Mouse (Mus musculus) liver, postnatal 0 days (tissue): ENCODE results near the gene Fut11. TPM values are rescaled to one million over a fixed set of nuclear protein-coding genes. Genes with fewer than 3 reads are reported as not detected.
A peak's percentile ranks its signal among the peaks of the same experiment; 100 is the strongest.
"Not testable (repeated sequence)": the region's sequence is repeated elsewhere in the genome, so short reads cannot be mapped to it uniquely, and the experiment has no call there.

ENCODE experiments used
- ATAC-seq: fragments of 200-750 bp; cut with Nextera tagmentation; 2 replicates; pipeline ENCODE4 v1.8.0; 2017; ENCODE audit warnings: mild to moderate bottlenecking, moderate library complexity
- DNase-seq: peaks from one replicate; pipeline ENCODE4 v3.0.0-alpha.2; 2016
- H3K27ac ChIP-seq: fragments of 300-500 bp; sonication (generic); 2 replicates; pipeline ENCODE4 v1.5.1; 2014; ENCODE audit warnings: antibody characterized with exemption, moderate library complexity, mild to moderate bottlenecking, low read depth
- H3K27me3 ChIP-seq: fragments of 300-500 bp; sonication (generic); 2 replicates; pipeline ENCODE4 v1.6.1; 2014; ENCODE audit warnings: low read length, control low read depth, mixed read lengths; ENCODE audit not compliant: insufficient read depth
- H3K36me3 ChIP-seq: fragments of 300-500 bp; sonication (generic); replicated peaks from 2 replicates; pipeline ENCODE4 v1.6.1; 2014; ENCODE audit warnings: mild to moderate bottlenecking, control low read depth, low read length, moderate library complexity, mixed read lengths; ENCODE audit not compliant: insufficient read depth
- H3K4me1 ChIP-seq: fragments of 300-500 bp; sonication (generic); 2 replicates; pipeline ENCODE4 v1.6.1; 2014; ENCODE audit warnings: antibody characterized with exemption, mild to moderate bottlenecking, control low read depth; ENCODE audit not compliant: insufficient read depth
- H3K4me2 ChIP-seq: fragments of 300-500 bp; sonication (generic); 2 replicates; pipeline ENCODE4 v1.6.1; 2014; ENCODE audit warnings: low read depth, mild to moderate bottlenecking, low read length, moderate library complexity, mixed read lengths
- H3K4me3 ChIP-seq: fragments of 300-500 bp; sonication (generic); 2 replicates; pipeline ENCODE4 v1.5.1; 2014; ENCODE audit warnings: low read depth, low read length
- H3K9ac ChIP-seq: fragments of 300-500 bp; sonication (generic); replicated peaks from 2 replicates; pipeline ENCODE4 v1.6.1; 2014; ENCODE audit warnings: mild to moderate bottlenecking, moderate library complexity
- H3K9me3 ChIP-seq: fragments of 300-500 bp; sonication (generic); 2 replicates; pipeline ENCODE4 v1.6.1; 2016; ENCODE audit warnings: mild to moderate bottlenecking, control low read depth, low read length, mixed read lengths
- CTCF ChIP-seq: sonication (generic); IDR thresholded peaks from 2 replicates; pipeline ENCODE4 v1.5.1; 2016; ENCODE audit warnings: antibody characterized with exemption, low read depth
- EP300 ChIP-seq: IDR thresholded peaks from 2 replicates; pipeline ENCODE4 v1.6.1; 2016; ENCODE audit warnings: antibody characterized with exemption, low read depth, mild to moderate bottlenecking
- WGBS: fragments of 180-500 bp; shearing (Covaris S2); extraction: QIAGEN DNeasy Blood & Tissue Kit; methylation state at CpG from one replicate; pipeline ENCODE4 v1.1.7; 2014; ENCODE audit not compliant: insufficient replicate concordance; 5-methylcytosine and 5-hydroxymethylcytosine counted together
- polyA plus RNA-seq: library from polyadenylated mRNA; unstranded; fragments of >200 nt; fragmentation: Nextera tagmentation; extraction: Ambion mirVana; gene quantifications from 2 replicates; pipeline ENCODE4 v1.2.1, GENCODE M21; 2015

Gene Fut11
- polyA plus RNA-seq, 1 experiment from 2014 or later: 5.1 TPM

DNA sequence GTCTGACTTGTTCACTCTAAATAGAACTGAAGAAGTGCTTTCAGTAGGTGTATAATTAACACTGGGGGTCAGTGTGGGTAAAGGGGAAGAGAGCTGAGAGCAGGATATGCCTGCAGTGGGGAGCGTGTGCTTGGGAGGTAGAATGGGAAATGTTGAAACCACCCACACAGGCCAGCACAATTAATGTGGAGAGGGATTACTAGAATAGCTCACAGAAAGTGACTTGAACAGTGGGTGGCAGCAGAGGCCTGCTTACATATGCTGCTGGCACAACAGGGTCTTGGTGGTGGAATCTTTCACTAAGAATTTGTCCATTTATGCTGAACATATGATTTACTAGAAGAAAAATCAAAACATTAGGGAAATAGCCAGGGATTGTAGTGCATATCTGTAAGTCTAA is 2.2 kb downstream of the Fut11 start:
- Histone ChIP-seq H3K9me3 (no peaks in the 10 kb centered on the region), H3K4me3 (no peak overlapping the region), H3K4me1 (peaks cover 38% of the 10 kb centered on the region), H3K27me3 (no peaks in the 10 kb centered on the region), H3K36me3 (peaks cover 29% of the 10 kb centered on the region), H3K27ac (0 out of 2 replicates have a peak overlapping the region, but pooled peaks have one; percentile 0), H3K4me2 (peak overlapping the region; percentile 93), H3K9ac (peak overlapping the region; percentile 8; the same call in 1 of the 2 replicates)
- DNase-seq (peak; percentile 56), ATAC-seq (no peak)
- 19% methylated on average over 1 of the region's 1 CpGs for WGBS
- no peak for TF ChIP-seq EP300
- peak; percentile 69 for TF ChIP-seq CTCF

DNA sequence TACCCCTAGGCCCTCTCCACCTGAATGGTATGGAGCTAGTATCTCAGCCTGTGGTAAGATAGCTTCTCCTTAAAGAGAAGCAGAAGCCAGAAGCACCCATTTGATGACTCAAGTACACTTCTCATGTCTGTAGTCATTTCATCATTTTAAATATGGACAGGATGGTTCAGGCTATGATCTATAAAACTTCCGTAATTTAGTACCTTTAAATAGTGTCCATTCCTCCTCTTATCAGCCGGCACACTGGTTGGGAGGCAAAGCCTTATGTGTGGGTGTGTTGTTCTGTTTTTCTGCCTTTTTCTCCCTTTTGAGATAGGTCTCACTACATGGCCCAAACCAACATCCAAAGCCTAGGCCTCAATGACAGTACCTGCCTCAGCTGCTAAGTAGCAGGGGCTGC is 3.7 kb downstream of the Fut11 start:
- TF ChIP-seq EP300 (no peak), CTCF (no peak)
- H3K27ac ChIP-seq: no peak overlapping the region
- peaks cover 15% of the 10 kb centered on the region for H3K36me3 ChIP-seq
- DNase-seq: no peak
- no peak overlapping the region for H3K9ac ChIP-seq
- H3K9me3 ChIP-seq: no peaks in the 10 kb centered on the region
- H3K27me3 ChIP-seq: no peaks in the 10 kb centered on the region
- ATAC-seq: no peak
- H3K4me2 ChIP-seq: no peak overlapping the region
- no peak overlapping the region for H3K4me3 ChIP-seq
- peaks cover 39% of the 10 kb centered on the region for H3K4me1 ChIP-seq
- WGBS: 51% methylated on average over 2 of the region's 2 CpGs

DNA sequence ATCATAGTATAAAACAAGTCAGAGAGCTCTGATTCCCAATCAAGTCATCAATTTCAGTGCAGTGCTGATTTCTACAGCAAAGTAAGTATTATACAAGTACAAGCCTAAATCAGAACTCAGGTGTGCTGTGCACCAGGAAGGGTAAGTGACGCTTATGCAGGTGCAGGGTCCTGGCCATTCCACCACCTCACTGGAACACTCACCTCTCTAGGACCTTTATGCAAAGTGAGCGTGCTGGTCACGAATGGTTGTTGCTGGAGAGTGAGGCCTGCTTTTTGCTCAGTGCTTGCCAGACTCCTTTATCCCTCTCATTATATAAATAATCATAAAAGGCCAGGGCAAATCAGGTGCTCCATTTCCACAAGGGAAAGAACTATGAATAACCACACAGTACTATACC is 5.6 kb downstream of the Fut11 start:
- Histone ChIP-seq H3K4me2 (no peak overlapping the region), H3K36me3 (peaks cover 11% of the 10 kb centered on the region; the same call in 1 of the 2 replicates), H3K4me1 (peaks cover 33% of the 10 kb centered on the region), H3K4me3 (no peak overlapping the region), H3K9ac (no peak overlapping the region), H3K9me3 (no peaks in the 10 kb centered on the region), H3K27ac (no peak overlapping the region), H3K27me3 (no peaks in the 10 kb centered on the region)
- DNase-seq (no peak), ATAC-seq (no peak)
- WGBS: 84% methylated on average over 3 of the region's 3 CpGs
- TF ChIP-seq CTCF (no peak), EP300 (no peak)

DNA sequence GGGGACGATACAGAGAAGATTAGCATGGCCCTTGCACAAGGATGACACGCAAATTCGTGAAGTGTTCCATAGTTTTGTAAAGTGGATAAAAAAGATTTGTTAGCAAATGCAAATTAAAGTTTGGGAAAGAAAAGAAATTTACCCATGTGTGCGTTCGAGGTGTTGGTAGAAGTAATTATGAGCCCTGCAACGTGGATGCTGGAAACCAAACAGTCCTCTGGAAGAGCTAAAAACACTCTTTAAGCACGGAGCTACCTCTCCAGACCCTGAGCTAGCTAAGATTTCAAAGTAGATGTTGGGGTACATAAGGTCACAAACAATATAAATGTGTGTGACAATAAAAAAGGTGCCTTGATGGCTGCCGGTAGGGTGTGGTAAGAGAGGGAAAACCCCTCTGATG is 6.8 kb downstream of the Fut11 start:
- TF ChIP-seq CTCF: no peak
- TF ChIP-seq EP300: no peak
- peak overlapping the region; percentile 73 for H3K4me2 ChIP-seq
- peak overlapping the region; percentile 77; the same call in 1 of the 2 replicates for H3K9ac ChIP-seq
- H3K27ac ChIP-seq: peak overlapping the region; percentile 31; the same call in 1 of the 2 replicates
- DNase-seq (no peak), ATAC-seq (no peak)
- no peaks in the 10 kb centered on the region for H3K9me3 ChIP-seq
- H3K27me3 ChIP-seq: no peaks in the 10 kb centered on the region
- peaks cover 11% of the 10 kb centered on the region; the same call in 1 of the 2 replicates for H3K36me3 ChIP-seq
- H3K4me3 ChIP-seq: peak overlapping the region; percentile 83; the same call in 1 of the 2 replicates
- peaks cover 24% of the 10 kb centered on the region for H3K4me1 ChIP-seq
- WGBS: 81% methylated on average over 8 of the region's 8 CpGs

DNA sequence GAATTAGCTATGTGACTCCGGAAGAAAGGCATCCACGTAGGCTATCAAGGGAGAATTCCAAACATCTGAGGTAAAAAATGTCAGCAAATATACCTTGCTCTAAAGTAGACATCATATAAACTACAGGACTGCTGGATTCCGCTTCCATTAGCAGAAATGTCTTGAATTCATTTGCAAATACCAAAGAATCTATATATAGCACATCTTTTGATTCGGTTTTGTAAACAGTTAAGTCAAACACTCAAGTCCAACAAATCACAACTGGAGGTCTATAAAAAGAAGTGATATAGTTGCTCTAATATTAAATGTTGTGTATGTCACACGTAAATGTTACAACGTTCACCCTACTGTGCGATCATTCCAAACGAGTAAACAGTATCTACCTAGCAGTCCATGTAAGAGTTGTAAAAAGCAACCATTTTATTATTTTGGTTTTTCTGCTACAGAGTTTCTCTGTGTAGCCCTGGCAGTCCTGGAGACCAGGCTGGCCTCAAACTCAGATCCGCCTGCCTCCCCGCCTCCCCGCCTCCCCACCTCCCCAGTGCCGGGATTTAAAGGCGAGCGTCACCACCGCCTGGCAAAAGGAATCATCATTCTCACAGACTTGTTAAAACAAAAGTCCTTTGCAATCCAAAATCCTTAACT is 7.5 kb downstream of the Fut11 start:
- WGBS: 11% methylated on average over 15 of the region's 15 CpGs
- TF ChIP-seq CTCF: no peak
- TF ChIP-seq EP300: no peak
- peak overlapping the region; percentile 73 for H3K4me2 ChIP-seq
- peak overlapping the region; percentile 87 for H3K27ac ChIP-seq
- peaks cover 11% of the 10 kb centered on the region; the same call in 1 of the 2 replicates for H3K36me3 ChIP-seq
- no peaks in the 10 kb centered on the region for H3K27me3 ChIP-seq
- peak overlapping the region; percentile 77 for H3K9ac ChIP-seq
- H3K4me3 ChIP-seq: peak overlapping the region; percentile 83
- peak; percentile 35 for ATAC-seq
- peaks cover 23% of the 10 kb centered on the region for H3K4me1 ChIP-seq
- no peak for DNase-seq
- no peaks in the 10 kb centered on the region for H3K9me3 ChIP-seq

DNA sequence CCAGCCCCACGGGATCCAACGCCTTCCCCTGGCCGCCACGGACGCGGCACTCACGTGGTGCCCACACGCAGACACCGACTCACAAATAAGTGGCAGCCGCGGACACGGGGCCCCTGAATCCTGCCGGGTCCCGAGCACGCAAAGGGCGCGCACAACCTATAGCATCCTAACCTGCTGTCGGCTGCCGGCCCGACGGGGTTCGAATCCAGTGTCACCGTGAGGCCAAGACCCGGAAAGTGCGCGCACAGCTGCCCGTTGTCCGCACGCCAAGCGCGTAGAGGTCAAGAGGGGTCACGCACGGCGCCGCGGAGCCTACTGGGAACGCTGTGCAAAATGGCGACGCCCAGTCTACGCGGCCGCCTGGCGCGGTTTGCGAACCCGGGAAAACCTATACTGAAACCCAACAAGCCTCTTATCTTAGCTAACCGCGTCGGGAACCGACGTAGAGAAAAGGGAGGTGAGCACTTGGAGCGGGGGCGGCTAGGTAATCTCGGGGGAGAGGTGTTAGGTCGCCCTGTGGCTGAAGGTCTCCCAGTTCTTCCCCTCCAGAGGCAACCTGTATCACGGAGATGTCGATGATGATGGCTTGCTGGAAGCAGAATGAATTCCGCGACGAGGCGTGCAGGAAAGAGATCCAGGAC is 8.1 kb downstream of the Fut11 start, which contains the start of gene Chchd1:
Chchd1 (plus strand) TSS at position 266 of the 641 bp plus-strand sequence.
- Histone ChIP-seq H3K36me3 (peaks cover 10% of the 10 kb centered on the region; the same call in 1 of the 2 replicates), H3K4me1 (peaks cover 23% of the 10 kb centered on the region), H3K4me2 (peak within 1 kb of the TSS; percentile 73), H3K4me3 (peak within 1 kb of the TSS; percentile 83), H3K9ac (peak within 1 kb of the TSS; percentile 77), H3K27ac (peak within 1 kb of the TSS; percentile 87), H3K9me3 (no peaks in the 10 kb centered on the region), H3K27me3 (no peaks in the 10 kb centered on the region)
- TF ChIP-seq EP300 (no peak; the same call in 1 of the 2 replicates), CTCF (no peak)
- DNase-seq (peak; percentile 93), ATAC-seq (peak; percentile 83)
- under 1% methylated on average over 61 of the region's 61 CpGs for WGBS

DNA sequence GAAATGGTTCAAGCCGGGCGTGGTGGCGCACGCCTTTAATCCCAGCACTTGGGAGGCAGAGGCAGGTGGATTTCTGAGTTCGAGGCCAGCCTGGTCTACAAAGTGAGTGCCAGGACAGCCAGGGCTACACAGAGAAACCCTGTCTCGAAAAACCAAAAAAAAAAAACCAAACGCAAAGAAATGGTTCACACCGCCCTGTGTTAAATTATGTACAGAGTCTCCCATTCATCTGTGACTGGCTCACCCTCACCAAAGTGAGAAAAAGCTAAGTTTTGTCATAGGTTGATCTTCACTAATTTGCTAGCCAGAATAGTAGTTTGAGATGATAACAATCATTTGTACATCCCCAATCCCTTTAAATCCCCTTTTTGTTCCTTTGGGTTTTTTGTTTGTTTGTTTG is 8.7 kb downstream of the Fut11 start:
- not testable (repeated sequence) for ATAC-seq, DNase-seq, H3K36me3 ChIP-seq, H3K9me3 ChIP-seq, H3K27me3 ChIP-seq
- peak overlapping the region; percentile 73 for H3K4me2 ChIP-seq
- H3K4me3 ChIP-seq: peak overlapping the region; percentile 83
- 7% methylated on average over 8 of the region's 8 CpGs for WGBS
- H3K9ac ChIP-seq: peak overlapping the region; percentile 77
- peaks cover 25% of the 10 kb centered on the region for H3K4me1 ChIP-seq
- peak overlapping the region; percentile 87 for H3K27ac ChIP-seq
